Mouse (Mus musculus) limb, embryonic 12.5 days (tissue): ENCODE measurements around the gene Cyb5r1. TPM values are rescaled to one million over a fixed set of nuclear protein-coding genes. Genes with fewer than 3 reads are reported as not detected.

Experiments
- ATAC-seq: fragments of 200-750 bp; cut with Nextera tagmentation; 2 replicates; pipeline ENCODE4 v1.8.0; 2017; ENCODE audit warnings: low read depth, moderate TSS enrichment; ENCODE audit not compliant: insufficient number of reproducible peaks, insufficient read depth, low FRiP score, low TSS enrichment
- H3K27ac ChIP-seq: fragments of 300-500 bp; sonication (generic); 2 replicates; pipeline ENCODE4 v1.5.1; 2016; ENCODE audit warnings: mild to moderate bottlenecking, moderate library complexity
- H3K27me3 ChIP-seq: fragments of 300-500 bp; sonication (generic); 2 replicates; pipeline ENCODE4 v1.6.1; 2016; ENCODE audit warnings: mild to moderate bottlenecking, moderate library complexity
- H3K36me3 ChIP-seq: fragments of 300-500 bp; sonication (generic); 2 replicates; pipeline ENCODE4 v1.6.1; 2016; ENCODE audit warnings: mild to moderate bottlenecking, moderate library complexity
- H3K4me1 ChIP-seq: fragments of 300-500 bp; sonication (generic); replicated peaks from 2 replicates; pipeline ENCODE4 v1.6.1; 2016
- H3K4me2 ChIP-seq: fragments of 300-500 bp; sonication (generic); 2 replicates; pipeline ENCODE4 v1.6.1; 2016; ENCODE audit warnings: mild to moderate bottlenecking, moderate library complexity
- H3K4me3 ChIP-seq: fragments of 300-500 bp; sonication (generic); replicated peaks from 2 replicates; pipeline ENCODE4 v1.5.1; 2016; ENCODE audit warnings: mild to moderate bottlenecking
- H3K9ac ChIP-seq: fragments of 300-500 bp; sonication (generic); replicated peaks from 2 replicates; pipeline ENCODE4 v1.6.1; 2016; ENCODE audit warnings: mild to moderate bottlenecking, moderate library complexity
- H3K9me3 ChIP-seq: fragments of 300-500 bp; sonication (generic); 2 replicates; pipeline ENCODE4 v1.6.1; 2016; ENCODE audit warnings: mild to moderate bottlenecking, moderate library complexity
- WGBS: fragments of 180-500 bp; shearing (Covaris S2); methylation state at CpG from one replicate; pipeline ENCODE4 v1.1.7; 2016; 5-methylcytosine and 5-hydroxymethylcytosine counted together
- polyA plus RNA-seq: library from polyadenylated mRNA; unstranded; fragments of >200 nt; fragmentation: Nextera tagmentation; extraction: Ambion mirVana; gene quantifications from 2 replicates; pipeline ENCODE4 v1.2.1, GENCODE M21; 2016

Cyb5r1 gene
- polyA plus RNA-seq, 1 experiment from 2014 or later = 44.0 TPM

GRCm38 (mm10) chr1:134414501-134415167, 9.3 kb downstream of the Cyb5r1 start:
- Histone ChIP-seq H3K4me2 (peak overlapping the region; percentile 71), H3K27ac (peak overlapping the region; percentile 96), H3K36me3 (peaks cover 29% of the 10 kb centered on the region), H3K9ac (peak overlapping the region; percentile 94), H3K9me3 (no peaks in the 10 kb centered on the region), H3K27me3 (no peaks in the 10 kb centered on the region), H3K4me1 (peaks cover 42% of the 10 kb centered on the region), H3K4me3 (peak overlapping the region; percentile 90)
- ATAC-seq = peak; percentile 13
- WGBS = 15% methylated on average over 11 of the region's 11 CpGs

- peak; percentile 99 for ATAC-seq
- Histone ChIP-seq H3K27me3 (no peaks in the 10 kb centered on the region), H3K4me2 (peak within 1 kb of the TSS; percentile 71), H3K4me3 (peak within 1 kb of the TSS; percentile 90), H3K4me1 (peaks cover 47% of the 10 kb centered on the region), H3K9me3 (no peaks in the 10 kb centered on the region), H3K27ac (peak within 1 kb of the TSS; percentile 96), H3K36me3 (peaks cover 22% of the 10 kb centered on the region), H3K9ac (peak within 1 kb of the TSS; percentile 94)
- under 1% methylated on average over 71 of the region's 77 CpGs for WGBS
Observed at GRCm38 (mm10) chr1:134415168-134415831, 9.9 kb downstream of the Cyb5r1 start, which contains the start of gene Adipor1. Gene Adipor1 (plus strand): TSS chr1:134415378.

GRCm38 (mm10) chr1:134418414-134418975, 13.1 kb downstream of the Cyb5r1 start:
- H3K4me2 ChIP-seq = no peak overlapping the region
- ATAC-seq = no peak
- H3K9ac ChIP-seq = no peak overlapping the region
- 85% methylated on average over 2 of the region's 2 CpGs for WGBS
- H3K36me3 ChIP-seq = peaks cover 14% of the 10 kb centered on the region
- peaks cover 58% of the 10 kb centered on the region for H3K4me1 ChIP-seq
- H3K9me3 ChIP-seq = no peaks in the 10 kb centered on the region
- no peaks in the 10 kb centered on the region for H3K27me3 ChIP-seq
- H3K4me3 ChIP-seq = no peak overlapping the region
- H3K27ac ChIP-seq = 0 out of 2 replicates have a peak overlapping the region, but pooled peaks have one; percentile 35

- Histone ChIP-seq H3K9me3 (no peaks in the 10 kb centered on the region), H3K36me3 (peaks cover 21% of the 10 kb centered on the region), H3K27ac (peak overlapping the region; percentile 35; the same call in 1 of the 2 replicates), H3K9ac (no peak overlapping the region), H3K4me1 (peaks cover 55% of the 10 kb centered on the region), H3K27me3 (no peaks in the 10 kb centered on the region), H3K4me3 (no peak overlapping the region), H3K4me2 (no peak overlapping the region)
- ATAC-seq = no peak
- WGBS = 25% methylated on average over 1 of the region's 1 CpGs
Observed at GRCm38 (mm10) chr1:134419176-134419575, 13.8 kb downstream of the Cyb5r1 start.

GRCm38 (mm10) chr1:134419751-134420458, 14.5 kb downstream of the Cyb5r1 start:
- Histone ChIP-seq H3K4me3 (no peak overlapping the region), H3K4me1 (peaks cover 50% of the 10 kb centered on the region), H3K9ac (no peak overlapping the region), H3K27ac (peak overlapping the region; percentile 35; the same call in 1 of the 2 replicates), H3K27me3 (no peaks in the 10 kb centered on the region), H3K36me3 (peaks cover 28% of the 10 kb centered on the region), H3K4me2 (no peak overlapping the region; the same call in 1 of the 2 replicates), H3K9me3 (no peaks in the 10 kb centered on the region)
- WGBS = 61% methylated on average over 5 of the region's 5 CpGs
- no peak for ATAC-seq

GRCm38 (mm10) chr1:134423911-134424310, 18.6 kb downstream of the Cyb5r1 start:
- Histone ChIP-seq H3K9ac (no peak overlapping the region), H3K4me2 (no peak overlapping the region), H3K27me3 (no peaks in the 10 kb centered on the region), H3K4me1 (peaks cover 23% of the 10 kb centered on the region), H3K4me3 (no peak overlapping the region), H3K9me3 (no peaks in the 10 kb centered on the region), H3K27ac (no peak overlapping the region), H3K36me3 (peaks cover 64% of the 10 kb centered on the region)
- WGBS = 75% methylated on average over 10 of the region's 10 CpGs
- no peak for ATAC-seq

GRCm38 (mm10) chr1:134426289-134426688, 20.9 kb downstream of the Cyb5r1 start:
- H3K4me1 ChIP-seq = peaks cover 3% of the 10 kb centered on the region; the same call in 1 of the 2 replicates
- no peak for ATAC-seq
- no peak overlapping the region for H3K27ac ChIP-seq
- H3K9ac ChIP-seq = no peak overlapping the region
- no peaks in the 10 kb centered on the region for H3K9me3 ChIP-seq
- no peak overlapping the region for H3K4me2 ChIP-seq
- H3K36me3 ChIP-seq = peaks cover 85% of the 10 kb centered on the region
- no peak overlapping the region for H3K4me3 ChIP-seq
- no peaks in the 10 kb centered on the region for H3K27me3 ChIP-seq
- WGBS = 83% methylated on average over 5 of the region's 5 CpGs

GRCm38 (mm10) chr1:134433002-134433401, 27.6 kb downstream of the Cyb5r1 start:
- Histone ChIP-seq H3K9ac (no peak overlapping the region), H3K4me1 (no peaks in the 10 kb centered on the region), H3K9me3 (no peaks in the 10 kb centered on the region), H3K4me3 (no peak overlapping the region), H3K27ac (no peak overlapping the region), H3K4me2 (no peak overlapping the region), H3K36me3 (peaks cover 54% of the 10 kb centered on the region), H3K27me3 (no peaks in the 10 kb centered on the region)
- ATAC-seq = no peak
- WGBS = 87% methylated on average over 10 of the region's 10 CpGs

- Histone ChIP-seq H3K4me1 (no peaks in the 10 kb centered on the region), H3K4me2 (no peak overlapping the region), H3K27me3 (no peaks in the 10 kb centered on the region), H3K4me3 (no peak overlapping the region), H3K9ac (no peak overlapping the region), H3K9me3 (no peaks in the 10 kb centered on the region), H3K27ac (no peak overlapping the region), H3K36me3 (peaks cover 50% of the 10 kb centered on the region)
- ATAC-seq = no peak
- WGBS = 88% methylated on average over 4 of the region's 4 CpGs
Observed at GRCm38 (mm10) chr1:134433473-134433872, 28.1 kb downstream of the Cyb5r1 start.

- H3K9me3 ChIP-seq = no peaks in the 10 kb centered on the region
- 36% methylated on average over 4 of the region's 4 CpGs for WGBS
- H3K36me3 ChIP-seq = peaks cover 33% of the 10 kb centered on the region
- no peak for ATAC-seq
- H3K4me1 ChIP-seq = no peaks in the 10 kb centered on the region
- H3K27ac ChIP-seq = no peak overlapping the region
- H3K4me3 ChIP-seq = no peak overlapping the region
- H3K4me2 ChIP-seq = no peak overlapping the region
- no peak overlapping the region for H3K9ac ChIP-seq
- no peaks in the 10 kb centered on the region for H3K27me3 ChIP-seq
Observed at GRCm38 (mm10) chr1:134435414-134435813, 30.1 kb downstream of the Cyb5r1 start.

GRCm38 (mm10) chr1:134440437-134440836, 35.1 kb downstream of the Cyb5r1 start:
- no peak overlapping the region for H3K4me2 ChIP-seq
- WGBS = 90% methylated on average over 6 of the region's 6 CpGs

More at GRCm38 (mm10) chr1:134440437-134440836, 35.1 kb downstream of the Cyb5r1 start:
- no peak overlapping the region for H3K27ac ChIP-seq
- no peaks in the 10 kb centered on the region for H3K9me3 ChIP-seq
- no peak for ATAC-seq
- H3K9ac ChIP-seq = no peak overlapping the region
- H3K4me1 ChIP-seq = no peaks in the 10 kb centered on the region
- no peak overlapping the region for H3K4me3 ChIP-seq
- H3K27me3 ChIP-seq = no peaks in the 10 kb centered on the region
- H3K36me3 ChIP-seq = no peaks in the 10 kb centered on the region
